8 mouse cellular contexts compared by ENCODE assay signal in genomic region chr3:145988684-145989575, GRCm38 (mm10). TPM values are rescaled to one million over a fixed set of nuclear protein-coding genes. Genes with fewer than 3 reads are reported as not detected.
DNase-seq lines count a peak whose midpoint lies in the region; ATAC-seq and TF ChIP-seq lines count a peak whose summit lies in the region.

No protein-coding gene starts in this region.

- TF ChIP-seq POLR2A in MEL (IDR thresholded peaks at IDR 0.05; ENCODE audit: control insufficient read depth in 1 of 2, insufficient read depth in 1 of 2, low read depth in 1 of 2, low read length in 2 of 2, poor library complexity in 1 of 2) = no peak

- peak overlapping the region; percentile 89 for H3K9ac ChIP-seq in kidney, embryonic 14.5 days (ENCODE audit: low read depth, low read length)
- H3K9ac ChIP-seq in MEL (ENCODE audit: control insufficient read depth, low read depth, low read length, poor library complexity, severe bottlenecking) = peak overlapping the region; percentile 96
- peak overlapping the region; percentile 67 for H3K9ac ChIP-seq in forebrain, postnatal 0 days
- H3K9ac ChIP-seq in liver, embryonic 15.5 days = peak overlapping the region; percentile 45; the same call in 1 of the 2 replicates

- no peaks in the 10 kb centered on the region for H3K36me3 ChIP-seq in kidney, embryonic 14.5 days (ENCODE audit: control insufficient read depth, insufficient read depth, low read length)
- H3K36me3 ChIP-seq in MEL (ENCODE audit: control insufficient read depth in 1 of 2, insufficient read depth in 2 of 2, low read length in 2 of 2) = peaks cover 0 to 17% of the 10 kb centered on the region in 2 experiments; a peak in 3 of 4 replicates
- H3K36me3 ChIP-seq in forebrain, postnatal 0 days (ENCODE audit: insufficient read depth) = no peaks in the 10 kb centered on the region
- H3K36me3 ChIP-seq in liver, embryonic 15.5 days (replicated peaks) = no peaks in the 10 kb centered on the region

- no peak for TF ChIP-seq EP300 in MEL (IDR thresholded peaks at IDR 0.05; ENCODE audit: low read depth in 1 of 2, low read length in 2 of 2)

- WGBS in kidney, embryonic 14.5 days = under 1% methylated on average over 45 of the region's 45 CpGs
- WGBS in forebrain, postnatal 0 days = under 1% methylated on average over 44 of the region's 45 CpGs
- 1% methylated on average over 45 of the region's 45 CpGs for WGBS in liver, embryonic 15.5 days (ENCODE audit: insufficient replicate concordance)

- H3K9me3 ChIP-seq in kidney, embryonic 14.5 days (ENCODE audit: control insufficient read depth, low read length) = no peaks in the 10 kb centered on the region
- no peaks in the 10 kb centered on the region for H3K9me3 ChIP-seq in MEL (replicated peaks; ENCODE audit: insufficient read depth, low read length)
- H3K9me3 ChIP-seq in forebrain, postnatal 0 days (ENCODE audit: low read length) = no peaks in the 10 kb centered on the region
- no peaks in the 10 kb centered on the region for H3K9me3 ChIP-seq in liver, embryonic 15.5 days (replicated peaks)

- H3K4me1 ChIP-seq in kidney, embryonic 14.5 days (ENCODE audit: control insufficient read depth, insufficient read depth, low read length) = 0 out of 2 replicates have a peak, but pooled peaks cover 12% of the 10 kb centered on the region
- H3K4me1 ChIP-seq in MEL (ENCODE audit: control insufficient read depth in 1 of 2, insufficient read depth in 2 of 2, low read length in 2 of 2) = peaks cover 8 to 14% of the 10 kb centered on the region in 2 experiments; a peak in 3 of 4 replicates
- H3K4me1 ChIP-seq in forebrain, postnatal 0 days (ENCODE audit: insufficient read depth) = peaks cover 15% of the 10 kb centered on the region
- H3K4me1 ChIP-seq in liver, embryonic 15.5 days (replicated peaks) = peaks cover 16% of the 10 kb centered on the region

- H3K27ac ChIP-seq in kidney, embryonic 14.5 days (ENCODE audit: low read depth, low read length) = peak overlapping the region; percentile 91; the same call in 1 of the 2 replicates
- peak overlapping the region; percentile 51 for H3K27ac ChIP-seq in MEL (ENCODE audit: control insufficient read depth, low read depth, low read length)
- no peak overlapping the region for H3K27ac ChIP-seq in forebrain, postnatal 0 days (ENCODE audit: low read depth, low read length)
- peak overlapping the region; percentile 85; the same call in 1 of the 2 replicates for H3K27ac ChIP-seq in liver, embryonic 15.5 days (replicated peaks)

- peak overlapping the region; percentile 84 for H3K4me2 ChIP-seq in kidney, embryonic 14.5 days (replicated peaks; ENCODE audit: low read depth, low read length)
- peak overlapping the region; percentile 79 for H3K4me2 ChIP-seq in forebrain, postnatal 0 days (ENCODE audit: low read depth)
- H3K4me2 ChIP-seq in liver, embryonic 15.5 days = peak overlapping the region; percentile 73

- no peak for TF ChIP-seq RAD21 in MEL (IDR thresholded peaks at IDR 0.05; ENCODE audit: low read depth, low read length)

- H3K79me2 ChIP-seq in MEL (ENCODE audit: control insufficient read depth, insufficient read depth, low read length, poor library complexity) = peaks cover 49% of the 10 kb centered on the region

- H3K4me3 ChIP-seq in kidney, embryonic 14.5 days (ENCODE audit: low read length) = peak overlapping the region; percentile 77
- peak overlapping the region; percentile 74 to 84 for H3K4me3 ChIP-seq in MEL (ENCODE audit: control insufficient read depth in 1 of 2, insufficient read depth in 1 of 2, low read depth in 2 of 2, low read length in 2 of 2)
- peak overlapping the region; percentile 70 for H3K4me3 ChIP-seq in forebrain, postnatal 0 days (ENCODE audit: low read depth, low read length)
- peak overlapping the region; percentile 59 for H3K4me3 ChIP-seq in liver, embryonic 15.5 days (replicated peaks)

- no peak for TF ChIP-seq CTCF in MEL (IDR thresholded peaks at IDR 0.05 in 2 of 3, conservative IDR thresholded peaks at IDR 0.05 in 1 of 3; ENCODE audit: control insufficient read depth in 1 of 3, insufficient read depth in 1 of 3, low read depth in 2 of 3, low read length in 3 of 3, poor library complexity in 1 of 3, severe bottlenecking in 1 of 3)
- no peak for TF ChIP-seq CTCF in forebrain, postnatal 0 days (IDR thresholded peaks at IDR 0.05; ENCODE audit: low read depth)

- DNase-seq in kidney, postnatal 14 days = no peak
- peak; percentile 75 for DNase-seq in MEL (ENCODE audit: low read depth, low spot score)
- DNase-seq in forebrain, postnatal 0 days = peak; percentile 16
- no peak for DNase-seq in right cerebral cortex, postnatal 25 days
- no peak for DNase-seq in layer of hippocampus, adult 18-20 months (ENCODE audit: low spot score in 2 of 2)

- H3K27me3 ChIP-seq in kidney, embryonic 14.5 days (ENCODE audit: control insufficient read depth, insufficient read depth, low read length) = peaks cover 10% of the 10 kb centered on the region
- no peaks in the 10 kb centered on the region for H3K27me3 ChIP-seq in MEL (ENCODE audit: control insufficient read depth in 1 of 2, insufficient read depth in 2 of 2, low read length in 2 of 2)
- peaks cover 5% of the 10 kb centered on the region; the same call in 1 of the 2 replicates for H3K27me3 ChIP-seq in forebrain, postnatal 0 days (ENCODE audit: insufficient read depth, low read length)
- peaks cover 55% of the 10 kb centered on the region for H3K27me3 ChIP-seq in liver, embryonic 15.5 days

- ATAC-seq in kidney, embryonic 14.5 days (ENCODE audit: low FRiP score, low TSS enrichment) = no peak; the same call in 1 of the 2 replicates
- ATAC-seq in forebrain, postnatal 0 days = no peak
- no peak for ATAC-seq in liver, embryonic 15.5 days (ENCODE audit: insufficient read depth)
- ATAC-seq in inflammation-experienced regulatory T-cells, adult 6 months = no peak

TF ChIP-seq in MEL, 35 proteins besides CTCF, POLR2A, EP300 and RAD21:
- TF ChIP-seq NRF1 (IDR thresholded peaks at IDR 0.05; ENCODE audit: insufficient read depth, low read depth, low read length, poor library complexity, severe bottlenecking) (no peak), E2F4 (IDR thresholded peaks at IDR 0.05; ENCODE audit: borderline replicate concordance, low read depth, low read length) (no peak), NELFE (IDR thresholded peaks at IDR 0.05; ENCODE audit: low read depth, low read length) (no peak), MAFK (IDR thresholded peaks at IDR 0.05; ENCODE audit: borderline replicate concordance, low read depth, low read length) (no peak), ETS1 (IDR thresholded peaks at IDR 0.05; ENCODE audit: low read depth, low read length) (0 out of 2 replicates have a peak, but pooled peaks have one; percentile 12), ZMIZ1 (IDR thresholded peaks at IDR 0.05; ENCODE audit: low read depth, low read length) (no peak), SIN3A (IDR thresholded peaks at IDR 0.05; ENCODE audit: low read length) (no peak; the same call in 1 of the 2 replicates), USF2 (IDR thresholded peaks at IDR 0.05; ENCODE audit: borderline replicate concordance in 1 of 2, insufficient read depth in 1 of 2, low read depth in 1 of 2, low read length in 2 of 2) (no peak), MXI1 (IDR thresholded peaks at IDR 0.05; ENCODE audit: low read depth, low read length) (peak; percentile 78), BHLHE40 (IDR thresholded peaks at IDR 0.05; ENCODE audit: borderline replicate concordance, low read depth, low read length) (no peak), MYC (IDR thresholded peaks at IDR 0.05; ENCODE audit: low read depth, low read length) (0 out of 2 replicates have a peak, but pooled peaks have one; percentile 9), MAZ (IDR thresholded peaks at IDR 0.05; ENCODE audit: low read depth, low read length) (no peak), MAX (IDR thresholded peaks at IDR 0.05; ENCODE audit: low read length) (peak; percentile 1; the same call in 1 of the 2 replicates), ZKSCAN1 (IDR thresholded peaks at IDR 0.05; ENCODE audit: low read depth, low read length) (no peak), GABPA (IDR thresholded peaks at IDR 0.05; ENCODE audit: low read depth, low read length) (0 out of 2 replicates have a peak, but pooled peaks have one; percentile 10), MYB (IDR thresholded peaks at IDR 0.05; ENCODE audit: low read depth, low read length) (no peak), ZNF384 (IDR thresholded peaks at IDR 0.05; ENCODE audit: low read depth, low read length) (no peak)

RNA-seq across cellular contexts. Expression of gene Syde2, which starts 1.3 kb away (rescaled TPM):
- 2.3 and 2.6 TPM in 2 replicates for polyA plus RNA-seq in kidney, embryonic 14.5 days (2014; fragmentation: Nextera tagmentation; extraction: Ambion mirVana)
- total RNA-seq in MEL (2012; rRNA removed) = 24.1 and 25.4 TPM in 2 replicates
- 10 to 100 TPM in 1 of 2 experiments, not detected in 1; 12.4 TPM for polyA plus RNA-seq in MEL (2012; ENCODE audit: insufficient read depth in 1 of 2, insufficient read length in 2 of 2, low read depth in 1 of 2, low replicate concordance in 2 of 2, missing spikeins in 1 of 2)
- total RNA-seq in forebrain, postnatal 0 days (2014; rRNA removed) = 5.1 and 5.7 TPM in 2 replicates
- 0.34 and 0.45 TPM in 2 replicates for polyA plus RNA-seq in forebrain, postnatal 0 days (2015; fragmentation: Nextera tagmentation; extraction: Ambion mirVana)
- polyA plus RNA-seq in liver, embryonic 15.5 days (2015; fragmentation: Nextera tagmentation; extraction: Ambion mirVana) = 0.48 and 0.52 TPM in 2 replicates
- polyA plus RNA-seq in inflammation-experienced regulatory T-cells, adult 6 months (2017; shearing (Covaris generic)) = under 1 TPM in 1 of 3 experiments, not detected in 2; 0.13 TPM
- 1 to 10 TPM; 3.6 to 4.2 TPM for total RNA-seq in layer of hippocampus, adult 18-20 months (2021)

RNA-seq across cellular contexts. Expression of gene 2410004B18Rik, which starts 51.1 kb away (rescaled TPM):
- polyA plus RNA-seq in kidney, embryonic 14.5 days (2014; fragmentation: Nextera tagmentation; extraction: Ambion mirVana) = 55.7 and 63.5 TPM in 2 replicates
- total RNA-seq in MEL (2012; rRNA removed) = 32.1 and 32.3 TPM in 2 replicates
- polyA plus RNA-seq in MEL (2012; ENCODE audit: insufficient read depth in 1 of 2, insufficient read length in 2 of 2, low read depth in 1 of 2, low replicate concordance in 2 of 2, missing spikeins in 1 of 2) = 10 to 100 TPM in 1 of 2 experiments, not detected in 1; 42.3 TPM
- 57.5 and 71.2 TPM in 2 replicates for total RNA-seq in forebrain, postnatal 0 days (2014; rRNA removed)
- 96.4 and 97.3 TPM in 2 replicates for polyA plus RNA-seq in forebrain, postnatal 0 days (2015; fragmentation: Nextera tagmentation; extraction: Ambion mirVana)
- 14.0 and 14.6 TPM in 2 replicates for polyA plus RNA-seq in liver, embryonic 15.5 days (2015; fragmentation: Nextera tagmentation; extraction: Ambion mirVana)
- polyA plus RNA-seq in inflammation-experienced regulatory T-cells, adult 6 months (2017; shearing (Covaris generic)) = 10 to 100 TPM; 13.8 to 21.9 (median 20.6) TPM
- total RNA-seq in layer of hippocampus, adult 18-20 months (2021) = 10 to 100 TPM; 37.1 to 38.2 TPM

Comparison
In these comparisons a context has a peak if more than half of its experiments do, and no peak if none do; other contexts are left out.
1. H3K9ac ChIP-seq: peak in every context shown above with its lines; median percentile 96 in MEL; 89 in kidney, embryonic 14.5 days; 67 in forebrain, postnatal 0 days; 45 in liver, embryonic 15.5 days.
2. DNase-seq: peak in MEL (single experiment) and forebrain, postnatal 0 days (single experiment); none in kidney, postnatal 14 days (single experiment), right cerebral cortex, postnatal 25 days (single experiment) and layer of hippocampus, adult 18-20 months (0 of 2).
3. Peak in every context shown above with its lines, with median percentiles within 50 percentile points of each other: H3K4me2 ChIP-seq and H3K4me3 ChIP-seq.